Mouse (Mus musculus) kidney, adult 2 months (tissue): ENCODE results near the gene Gm37240. TPM values are rescaled to one million over a fixed set of nuclear protein-coding genes. Genes with fewer than 3 reads are reported as not detected.

Experiments
- DNase-seq: peaks from one replicate; pipeline ENCODE4 v3.0.0; 2021
- H3K27ac ChIP-seq: fragments of 200-500 bp; 2 replicates; pipeline ENCODE4 v1.5.1; 2012; ENCODE audit warnings: low read depth, low read length, control low read depth, inconsistent platforms; ENCODE audit not compliant: insufficient read depth
- H3K27me3 ChIP-seq: fragments of 200-500 bp; replicated peaks from 2 replicates; pipeline ENCODE4 v1.6.1; 2012; ENCODE audit warnings: mild to moderate bottlenecking, moderate library complexity, low read length, inconsistent platforms; ENCODE audit not compliant: control insufficient read depth, insufficient read depth
- H3K36me3 ChIP-seq: fragments of 200-500 bp; 2 replicates; pipeline ENCODE4 v1.6.1; 2012; ENCODE audit warnings: mild to moderate bottlenecking, moderate library complexity, low read length, inconsistent platforms; ENCODE audit not compliant: control insufficient read depth, insufficient read depth
- H3K4me1 ChIP-seq: fragments of 200-500 bp; 2 replicates; pipeline ENCODE4 v1.6.1; 2011; ENCODE audit warnings: low read length; ENCODE audit not compliant: control insufficient read depth, insufficient read depth
- H3K4me3 ChIP-seq: fragments of 200-500 bp; 2 replicates; pipeline ENCODE4 v1.5.1; 2011; ENCODE audit warnings: mild to moderate bottlenecking, low read depth, low read length, control low read depth; ENCODE audit not compliant: insufficient read depth
- CTCF ChIP-seq: fragments of 200-500 bp; conservative IDR thresholded peaks from 2 replicates; pipeline ENCODE4 v1.5.1; 2011; ENCODE audit warnings: low read depth, mild to moderate bottlenecking, control low read depth, low read length, moderate library complexity, mixed read lengths; ENCODE audit not compliant: insufficient read depth, insufficient read length
- POLR2A ChIP-seq: fragments of 200-500 bp; IDR thresholded peaks from one replicate; pipeline ENCODE4 v1.6.1; 2011; ENCODE audit warnings: low read depth, low read length, control low read depth
- WGBS: fragments of 180-500 bp; shearing (Covaris S2); methylation state at CpG from one replicate; pipeline ENCODE4 v1.1.7; 2018; 5-methylcytosine and 5-hydroxymethylcytosine counted together
- polyA plus RNA-seq: library from polyadenylated mRNA; depleted of rRNA; stranded (reverse); fragments of >200 nt; gene quantifications from 2 replicates; pipeline ENCODE4 v1.2.3, GENCODE M21; 2012

The Gm37240 gene
- polyA plus RNA-seq, 1 experiment: 5.5 TPM

DNA sequence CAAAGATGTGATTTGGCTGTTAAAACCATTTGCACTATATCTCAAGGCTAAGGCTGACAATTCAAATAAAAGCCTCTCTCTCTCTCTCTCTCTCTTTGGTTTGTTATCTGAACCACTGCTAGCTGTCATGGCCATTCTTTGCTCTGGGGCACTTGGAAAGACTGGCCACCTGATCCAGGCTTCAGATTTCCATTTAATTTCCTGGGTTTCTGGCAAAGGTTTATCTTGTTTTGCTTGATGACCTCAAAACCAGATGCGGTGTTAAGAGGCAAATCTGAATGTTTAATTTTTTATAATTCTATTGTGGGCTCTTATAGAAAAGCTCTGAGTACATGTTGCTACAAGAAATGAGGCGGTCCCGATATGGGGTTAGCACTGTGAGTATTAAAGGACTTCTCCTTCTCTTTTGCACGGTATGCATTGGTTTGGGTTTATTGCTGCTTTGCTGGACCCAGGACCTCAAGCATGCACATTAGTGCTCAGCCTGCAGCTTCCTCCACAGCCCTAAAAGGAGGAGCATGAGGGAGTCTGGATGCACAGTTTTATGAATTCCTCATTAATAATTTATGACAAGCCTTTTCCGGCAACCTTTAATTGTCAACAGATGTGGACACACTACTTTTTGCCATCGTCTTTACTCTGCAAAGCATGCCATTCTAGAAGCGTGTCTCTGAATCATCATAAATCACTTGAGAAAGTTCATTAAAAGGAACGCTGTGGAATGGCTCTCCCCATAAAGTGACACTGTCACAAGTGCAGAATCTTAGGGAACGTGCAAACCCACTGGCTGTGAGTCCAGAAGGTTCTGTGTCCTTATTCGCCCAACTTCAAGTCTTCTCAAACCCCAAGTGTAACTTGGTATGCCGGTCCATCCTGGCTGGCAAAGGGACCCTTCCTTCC, 351.4 kb downstream of the Gm37240 start:
- no peaks in the 10 kb centered on the region for H3K4me1 ChIP-seq
- TF ChIP-seq CTCF (no peak), POLR2A (no peak)
- no peaks in the 10 kb centered on the region for H3K36me3 ChIP-seq
- no peaks in the 10 kb centered on the region for H3K27me3 ChIP-seq
- H3K27ac ChIP-seq: no peak overlapping the region
- H3K4me3 ChIP-seq: no peak overlapping the region
- WGBS: 50% methylated on average over 11 of the region's 11 CpGs
- DNase-seq: no peak

GRCm38 (mm10) chr3:85535042-85535441, 352.3 kb downstream of the Gm37240 start:
- no peak for DNase-seq
- H3K4me3 ChIP-seq: no peak overlapping the region
- H3K36me3 ChIP-seq: no peaks in the 10 kb centered on the region
- H3K27ac ChIP-seq: no peak overlapping the region
- TF ChIP-seq CTCF: no peak
- no peak for TF ChIP-seq POLR2A
- 78% methylated on average over 3 of the region's 3 CpGs for WGBS
- no peaks in the 10 kb centered on the region for H3K4me1 ChIP-seq
- no peaks in the 10 kb centered on the region for H3K27me3 ChIP-seq

DNA sequence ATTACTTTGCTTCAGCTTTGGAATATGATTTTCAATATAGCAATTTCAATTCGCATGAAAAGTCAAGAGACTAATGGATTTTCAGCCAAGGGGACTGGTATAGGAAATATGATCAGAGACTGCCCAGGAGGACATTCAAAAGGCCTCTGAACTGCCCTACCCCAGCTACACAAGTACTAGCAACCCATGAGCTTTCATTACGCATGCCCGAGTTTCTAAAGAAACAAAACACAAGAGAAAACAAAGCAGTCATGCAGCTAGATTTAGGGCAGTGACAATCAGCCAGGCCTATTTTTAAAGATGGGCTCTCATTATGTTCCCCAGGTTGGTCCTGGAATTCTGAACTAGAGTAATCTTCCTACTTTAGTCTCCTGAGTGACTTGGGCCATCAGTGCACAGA, 354.9 kb downstream of the Gm37240 start:
- Histone ChIP-seq H3K27me3 (no peaks in the 10 kb centered on the region), H3K4me3 (no peak overlapping the region), H3K36me3 (no peaks in the 10 kb centered on the region), H3K4me1 (no peaks in the 10 kb centered on the region), H3K27ac (no peak overlapping the region)
- no peak for DNase-seq
- no peak for TF ChIP-seq POLR2A
- TF ChIP-seq CTCF: no peak
- WGBS: 79% methylated on average over 3 of the region's 3 CpGs

DNA sequence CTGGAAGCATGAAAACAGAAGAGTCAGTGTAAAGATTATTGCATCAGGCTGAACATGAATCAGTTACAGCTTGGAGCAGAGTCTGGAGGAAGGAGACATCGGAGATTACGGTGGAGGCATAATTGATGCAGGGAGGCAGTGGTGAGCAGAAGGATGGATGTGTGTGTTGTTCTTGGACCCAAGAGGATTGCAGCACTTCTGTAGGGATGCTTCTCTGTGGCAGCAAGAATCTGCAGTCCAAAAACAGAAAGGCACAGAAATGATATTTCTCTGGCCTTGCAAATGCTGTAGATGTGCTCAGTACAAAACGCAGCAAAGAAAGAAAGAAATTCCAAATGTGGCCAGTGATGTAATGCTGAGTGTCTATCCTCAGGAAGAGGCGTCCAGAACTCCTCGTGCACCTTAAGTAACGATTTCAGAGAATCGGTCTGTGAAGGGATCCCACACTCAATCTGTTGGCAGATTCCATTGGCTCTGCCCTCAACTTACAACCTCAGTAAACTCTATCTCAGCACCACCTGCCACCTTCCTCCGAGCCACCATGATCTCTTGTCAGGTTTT, 356.6 kb downstream of the Gm37240 start:
- no peak for DNase-seq
- TF ChIP-seq CTCF: no peak
- no peak for TF ChIP-seq POLR2A
- WGBS: 87% methylated on average over 8 of the region's 8 CpGs
- no peak overlapping the region for H3K4me3 ChIP-seq
- no peaks in the 10 kb centered on the region for H3K27me3 ChIP-seq
- no peaks in the 10 kb centered on the region for H3K4me1 ChIP-seq
- no peaks in the 10 kb centered on the region for H3K36me3 ChIP-seq
- no peak overlapping the region for H3K27ac ChIP-seq

- Histone ChIP-seq H3K27me3 (no peaks in the 10 kb centered on the region; the same call in 1 of the 2 replicates), H3K27ac (no peak overlapping the region), H3K36me3 (no peaks in the 10 kb centered on the region), H3K4me3 (no peak overlapping the region), H3K4me1 (no peaks in the 10 kb centered on the region)
- TF ChIP-seq CTCF (no peak), POLR2A (no peak)
- 83% methylated on average over 1 of the region's 1 CpGs for WGBS
- no peak for DNase-seq
These were observed 365.9 kb downstream of the Gm37240 start for GRCm38 (mm10) chr3:85521311-85521907.

DNA sequence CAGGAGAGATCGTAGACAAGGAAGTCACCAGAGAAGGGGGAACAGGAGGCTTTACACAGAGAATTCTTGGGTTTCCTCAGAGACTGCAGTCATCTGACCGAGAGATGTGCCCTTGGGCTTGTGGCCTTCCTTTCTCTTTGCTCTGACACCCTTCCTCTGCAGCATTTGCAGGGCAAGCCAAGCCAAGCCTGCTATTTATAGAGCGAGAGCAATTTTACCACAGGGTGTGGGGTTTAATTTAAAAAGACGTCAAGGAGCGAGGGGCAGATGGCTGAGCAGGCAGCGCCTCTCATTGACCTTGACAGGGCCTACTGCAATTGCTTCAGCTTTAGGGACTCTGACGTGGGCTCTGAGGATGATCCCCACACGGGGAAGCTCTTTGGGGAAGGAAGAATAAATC, 368.6 kb downstream of the Gm37240 start:
- DNase-seq: no peak
- no peaks in the 10 kb centered on the region for H3K4me1 ChIP-seq
- TF ChIP-seq POLR2A (no peak), CTCF (no peak)
- no peak overlapping the region for H3K27ac ChIP-seq
- no peaks in the 10 kb centered on the region; the same call in 1 of the 2 replicates for H3K27me3 ChIP-seq
- no peaks in the 10 kb centered on the region for H3K36me3 ChIP-seq
- no peak overlapping the region for H3K4me3 ChIP-seq
- WGBS: 79% methylated on average over 8 of the region's 8 CpGs

- TF ChIP-seq POLR2A (no peak), CTCF (no peak)
- Histone ChIP-seq H3K27ac (no peak overlapping the region), H3K36me3 (no peaks in the 10 kb centered on the region), H3K4me3 (no peak overlapping the region), H3K4me1 (no peaks in the 10 kb centered on the region), H3K27me3 (no peaks in the 10 kb centered on the region; the same call in 1 of the 2 replicates)
- DNase-seq: no peak
- WGBS: 85% methylated on average over 1 of the region's 1 CpGs
These were observed 369.2 kb downstream of the Gm37240 start for GRCm38 (mm10) chr3:85518072-85518471.
